Mouse (Mus musculus): ENCODE measurements around the gene Rsph6a. TPM values are rescaled to one million over a fixed set of nuclear protein-coding genes. Genes with fewer than 3 reads are reported as not detected.

Rsph6a gene
- polyA plus RNA-seq, 1 experiment from 2014 or later, result not detected

DNA sequence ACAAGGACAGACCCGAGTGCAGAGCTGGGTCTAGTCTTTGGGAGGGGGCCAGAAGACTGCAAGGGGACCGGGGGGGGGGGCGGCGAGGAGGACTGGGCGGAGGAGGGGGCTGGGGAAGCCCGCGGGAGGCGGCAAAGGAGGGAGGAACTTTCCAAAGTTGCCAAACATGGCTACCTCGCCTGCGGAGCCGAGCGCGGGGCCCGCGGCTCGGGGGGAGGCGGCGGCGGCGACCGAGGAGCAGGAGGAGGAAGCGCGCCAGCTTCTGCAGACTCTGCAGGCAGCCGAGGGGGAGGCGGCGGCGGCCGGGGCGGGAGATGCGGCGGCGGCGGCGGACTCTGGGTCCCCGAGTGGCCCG, 40.0 kb downstream of the Rsph6a start, which contains the start of gene Six5:
TSS of gene Six5 (plus strand) at position 124 of the 355 bp plus-strand sequence.
- Histone ChIP-seq H3K27ac (ENCODE audit: low read depth, low read length) (peak within 1 kb of the TSS; percentile 98), H3K27me3 (ENCODE audit: control insufficient read depth, insufficient read depth, low read length) (peaks cover 6% of the 10 kb centered on the region; the same call in 1 of the 2 replicates), H3K36me3 (ENCODE audit: control insufficient read depth, insufficient read depth, low read length) (0 out of 2 replicates have a peak, but pooled peaks cover 8% of the 10 kb centered on the region), H3K4me1 (ENCODE audit: control insufficient read depth, insufficient read depth, low read length) (peaks cover 37% of the 10 kb centered on the region), H3K4me3 (ENCODE audit: low read depth, low read length) (peak within 1 kb of the TSS; percentile 78), H3K9me3 (replicated peaks; ENCODE audit: control insufficient read depth, low read length) (no peaks in the 10 kb centered on the region), H3K9ac (ENCODE audit: low read depth, low read length) (peak within 1 kb of the TSS; percentile 92), H3K4me2 (peak within 1 kb of the TSS; percentile 96)
- WGBS (ENCODE audit: insufficient replicate concordance), result under 1% methylated on average over 27 of the region's 36 CpGs
- peak; percentile 7; the same call in 1 of the 2 replicates for ATAC-seq (replicated peaks; ENCODE audit: insufficient number of reproducible peaks, low FRiP score, low TSS enrichment)

DNA sequence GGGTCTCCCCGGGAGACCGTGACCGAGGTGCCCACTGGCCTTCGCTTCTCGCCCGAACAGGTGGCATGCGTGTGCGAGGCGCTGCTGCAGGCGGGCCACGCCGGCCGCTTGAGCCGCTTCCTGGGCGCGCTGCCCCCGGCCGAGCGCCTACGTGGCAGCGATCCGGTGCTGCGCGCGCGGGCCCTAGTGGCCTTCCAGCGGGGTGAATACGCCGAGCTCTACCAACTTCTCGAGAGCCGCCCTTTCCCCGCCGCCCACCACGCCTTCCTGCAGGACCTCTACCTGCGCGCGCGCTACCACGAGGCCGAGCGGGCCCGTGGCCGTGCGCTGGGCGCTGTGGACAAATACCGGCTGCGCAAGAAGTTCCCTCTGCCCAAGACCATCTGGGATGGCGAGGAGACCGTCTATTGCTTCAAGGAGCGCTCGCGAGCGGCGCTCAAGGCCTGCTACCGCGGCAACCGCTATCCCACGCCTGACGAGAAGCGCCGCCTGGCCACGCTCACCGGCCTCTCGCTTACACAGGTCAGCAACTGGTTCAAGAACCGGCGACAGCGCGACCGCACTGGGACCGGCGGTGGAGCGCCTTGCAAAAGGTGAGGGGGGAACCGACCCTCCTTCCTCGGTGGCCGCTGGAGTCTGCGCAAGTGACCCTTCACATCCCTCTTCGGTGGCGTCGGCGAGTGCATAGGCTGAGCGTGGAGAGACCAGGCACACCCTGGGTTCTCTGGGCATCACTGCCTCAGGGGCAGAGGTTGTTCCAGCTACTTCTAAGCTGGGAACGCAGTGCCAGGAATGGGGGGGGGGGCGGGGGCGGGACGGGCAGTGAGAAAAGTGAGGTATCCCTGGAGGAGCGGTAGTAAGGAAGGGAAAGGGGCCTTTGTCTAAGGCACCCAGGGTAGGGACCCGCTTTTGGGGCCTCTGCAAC, 40.6 kb downstream of the Rsph6a start:
- WGBS (ENCODE audit: insufficient replicate concordance), result under 1% methylated on average over 84 of the region's 87 CpGs
- peak overlapping the region; percentile 96 for H3K4me2 ChIP-seq
- peaks cover 6% of the 10 kb centered on the region; the same call in 1 of the 2 replicates for H3K27me3 ChIP-seq (ENCODE audit: control insufficient read depth, insufficient read depth, low read length)
- H3K4me1 ChIP-seq (ENCODE audit: control insufficient read depth, insufficient read depth, low read length), result peaks cover 37% of the 10 kb centered on the region
- no peak for ATAC-seq (replicated peaks; ENCODE audit: insufficient number of reproducible peaks, low FRiP score, low TSS enrichment)
- H3K9me3 ChIP-seq (replicated peaks; ENCODE audit: control insufficient read depth, low read length), result no peaks in the 10 kb centered on the region
- 0 out of 2 replicates have a peak, but pooled peaks cover 8% of the 10 kb centered on the region for H3K36me3 ChIP-seq (ENCODE audit: control insufficient read depth, insufficient read depth, low read length)
- H3K4me3 ChIP-seq (ENCODE audit: low read depth, low read length), result peak overlapping the region; percentile 78
- peak overlapping the region; percentile 92 for H3K9ac ChIP-seq (ENCODE audit: low read depth, low read length)
- H3K27ac ChIP-seq (ENCODE audit: low read depth, low read length), result peak overlapping the region; percentile 98

DNA sequence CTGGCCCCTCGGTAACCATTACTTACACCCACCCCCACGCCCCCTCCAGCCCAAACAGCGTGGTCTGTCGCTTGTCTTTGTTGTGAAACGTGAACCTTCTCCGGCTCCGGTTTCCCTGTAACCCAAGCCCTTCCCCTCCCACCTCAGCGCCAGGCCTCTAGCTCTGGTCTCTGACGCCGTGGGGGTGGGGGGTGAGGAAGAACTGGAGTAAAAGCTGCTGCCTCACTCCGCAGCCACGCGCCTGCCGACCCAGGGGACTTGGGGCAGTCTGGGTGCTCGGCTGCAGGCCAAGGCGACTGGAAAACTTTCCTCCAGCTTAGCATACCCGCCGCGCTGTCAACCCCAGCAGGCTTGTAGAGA, 41.2 kb downstream of the Rsph6a start:
- peaks cover 6% of the 10 kb centered on the region; the same call in 1 of the 2 replicates for H3K27me3 ChIP-seq (ENCODE audit: control insufficient read depth, insufficient read depth, low read length)
- under 1% methylated on average over 19 of the region's 19 CpGs for WGBS (ENCODE audit: insufficient replicate concordance)
- no peaks in the 10 kb centered on the region for H3K9me3 ChIP-seq (replicated peaks; ENCODE audit: control insufficient read depth, low read length)
- H3K36me3 ChIP-seq (ENCODE audit: control insufficient read depth, insufficient read depth, low read length), result 0 out of 2 replicates have a peak, but pooled peaks cover 8% of the 10 kb centered on the region
- no peak; the same call in 1 of the 2 replicates for ATAC-seq (replicated peaks; ENCODE audit: insufficient number of reproducible peaks, low FRiP score, low TSS enrichment)
- peak overlapping the region; percentile 78 for H3K4me3 ChIP-seq (ENCODE audit: low read depth, low read length)
- peaks cover 37% of the 10 kb centered on the region for H3K4me1 ChIP-seq (ENCODE audit: control insufficient read depth, insufficient read depth, low read length)
- peak overlapping the region; percentile 96 for H3K4me2 ChIP-seq
- H3K9ac ChIP-seq (ENCODE audit: low read depth, low read length), result peak overlapping the region; percentile 92
- H3K27ac ChIP-seq (ENCODE audit: low read depth, low read length), result peak overlapping the region; percentile 98

DNA sequence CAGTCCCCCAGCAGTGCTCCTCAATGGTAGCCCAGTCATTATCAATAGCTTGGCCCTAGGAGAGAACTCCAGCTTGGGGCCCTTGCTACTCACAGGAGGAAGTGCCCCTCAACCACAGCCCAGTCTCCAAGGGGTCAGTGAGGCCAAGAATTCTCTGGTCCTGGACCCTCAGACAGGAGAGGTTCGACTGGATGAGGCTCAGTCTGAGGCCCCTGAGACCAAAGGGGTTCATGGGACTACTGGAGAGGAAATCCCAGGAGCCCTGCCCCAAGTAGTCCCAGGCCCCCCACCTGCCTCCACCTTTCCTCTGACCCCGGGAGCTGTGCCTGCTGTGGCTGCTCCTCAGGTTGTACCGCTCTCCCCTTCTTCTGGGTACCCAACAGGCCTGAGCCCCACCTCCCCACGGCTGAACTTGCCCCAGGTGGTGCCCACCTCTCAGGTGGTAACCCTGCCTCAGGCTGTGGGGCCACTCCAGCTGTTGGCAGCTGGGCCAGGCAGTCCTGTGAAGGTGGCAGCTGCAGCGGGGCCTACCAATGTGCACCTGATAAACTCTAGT, 42.0 kb downstream of the Rsph6a start:
- Histone ChIP-seq H3K27ac (ENCODE audit: low read depth, low read length) (peak overlapping the region; percentile 98), H3K4me1 (ENCODE audit: control insufficient read depth, insufficient read depth, low read length) (peaks cover 36% of the 10 kb centered on the region), H3K4me2 (peak overlapping the region; percentile 96), H3K9me3 (replicated peaks; ENCODE audit: control insufficient read depth, low read length) (no peaks in the 10 kb centered on the region), H3K36me3 (ENCODE audit: control insufficient read depth, insufficient read depth, low read length) (0 out of 2 replicates have a peak, but pooled peaks cover 8% of the 10 kb centered on the region), H3K4me3 (ENCODE audit: low read depth, low read length) (peak overlapping the region; percentile 78), H3K9ac (ENCODE audit: low read depth, low read length) (peak overlapping the region; percentile 92), H3K27me3 (ENCODE audit: control insufficient read depth, insufficient read depth, low read length) (0 out of 2 replicates have a peak, but pooled peaks cover 1% of the 10 kb centered on the region)
- no peak for ATAC-seq (replicated peaks; ENCODE audit: insufficient number of reproducible peaks, low FRiP score, low TSS enrichment)
- 54% methylated on average over 5 of the region's 5 CpGs for WGBS (ENCODE audit: insufficient replicate concordance)

DNA sequence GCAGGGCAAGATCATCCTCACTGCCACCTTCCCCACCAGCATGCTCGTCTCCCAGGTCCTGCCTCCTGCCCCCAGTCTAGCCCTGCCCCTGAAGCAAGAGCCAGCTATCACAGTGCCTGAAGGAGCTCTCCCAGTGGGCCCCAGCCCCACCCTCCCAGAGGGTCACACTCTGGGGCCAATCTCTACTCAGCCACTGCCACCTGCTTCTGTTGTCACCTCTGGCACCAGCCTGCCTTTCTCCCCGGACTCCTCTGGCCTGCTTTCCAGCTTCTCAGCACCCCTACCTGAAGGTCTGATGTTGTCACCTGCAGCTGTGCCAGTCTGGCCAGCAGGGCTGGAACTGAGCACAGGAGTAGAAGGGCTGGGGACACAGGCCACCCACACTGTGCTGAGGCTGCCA, 42.7 kb downstream of the Rsph6a start:
- Histone ChIP-seq H3K4me1 (ENCODE audit: control insufficient read depth, insufficient read depth, low read length) (peaks cover 29% of the 10 kb centered on the region), H3K4me3 (ENCODE audit: low read depth, low read length) (no peak overlapping the region), H3K27ac (ENCODE audit: low read depth, low read length) (no peak overlapping the region), H3K9ac (ENCODE audit: low read depth, low read length) (no peak overlapping the region), H3K36me3 (ENCODE audit: control insufficient read depth, insufficient read depth, low read length) (0 out of 2 replicates have a peak, but pooled peaks cover 8% of the 10 kb centered on the region), H3K27me3 (ENCODE audit: control insufficient read depth, insufficient read depth, low read length) (no peaks in the 10 kb centered on the region), H3K9me3 (replicated peaks; ENCODE audit: control insufficient read depth, low read length) (no peaks in the 10 kb centered on the region), H3K4me2 (no peak overlapping the region)
- no peak for ATAC-seq (replicated peaks; ENCODE audit: insufficient number of reproducible peaks, low FRiP score, low TSS enrichment)
- WGBS (ENCODE audit: insufficient replicate concordance), result 32% methylated on average over 2 of the region's 2 CpGs

DNA sequence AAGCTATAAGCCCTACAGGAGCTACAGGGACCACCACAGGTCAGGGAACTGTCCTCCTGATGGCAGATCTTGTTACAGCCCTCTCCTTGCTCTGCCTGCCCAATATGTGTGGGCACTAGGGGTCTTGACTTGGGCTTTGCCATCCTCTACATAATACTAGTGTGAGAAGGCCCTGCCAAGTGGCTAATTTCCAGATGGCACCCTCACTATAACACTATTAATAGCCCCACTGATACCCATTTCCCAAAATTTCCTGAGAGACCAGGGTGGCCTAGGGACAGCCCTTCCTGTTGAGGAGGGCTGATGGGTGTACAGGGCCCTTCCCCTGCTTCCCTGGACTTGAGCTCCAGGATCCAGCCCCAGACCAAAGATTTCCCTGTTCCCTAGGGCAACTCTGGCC, 43.4 kb downstream of the Rsph6a start:
- Histone ChIP-seq H3K9ac (ENCODE audit: low read depth, low read length) (no peak overlapping the region), H3K27ac (ENCODE audit: low read depth, low read length) (no peak overlapping the region), H3K27me3 (ENCODE audit: control insufficient read depth, insufficient read depth, low read length) (no peaks in the 10 kb centered on the region), H3K9me3 (replicated peaks; ENCODE audit: control insufficient read depth, low read length) (peaks cover 2% of the 10 kb centered on the region), H3K4me1 (ENCODE audit: control insufficient read depth, insufficient read depth, low read length) (peaks cover 23% of the 10 kb centered on the region), H3K36me3 (ENCODE audit: control insufficient read depth, insufficient read depth, low read length) (0 out of 2 replicates have a peak, but pooled peaks cover 8% of the 10 kb centered on the region), H3K4me3 (ENCODE audit: low read depth, low read length) (no peak overlapping the region), H3K4me2 (no peak overlapping the region)
- no peak for ATAC-seq (replicated peaks; ENCODE audit: insufficient number of reproducible peaks, low FRiP score, low TSS enrichment)

DNA sequence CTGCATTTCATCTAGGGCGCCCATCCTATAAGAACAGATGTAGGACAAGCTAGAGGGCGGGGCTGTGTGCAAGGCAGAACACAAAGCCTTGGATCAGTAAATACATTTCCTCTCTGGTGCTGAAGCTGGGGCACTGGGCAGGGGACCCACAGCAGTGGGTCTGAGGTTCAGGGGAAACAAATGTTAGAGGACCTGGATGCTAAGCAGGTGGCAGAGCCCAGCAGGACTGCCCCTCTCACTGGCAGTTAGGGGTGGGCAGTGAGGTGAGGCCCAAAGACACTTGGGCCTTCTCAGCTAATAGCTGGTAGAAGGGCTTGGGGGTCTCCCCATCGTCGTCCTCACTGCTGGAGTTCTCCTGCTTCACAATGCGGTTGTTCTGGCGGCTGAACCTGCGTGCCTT, 44.3 kb downstream of the Rsph6a start:
- Histone ChIP-seq H3K4me1 (ENCODE audit: control insufficient read depth, insufficient read depth, low read length) (peaks cover 19% of the 10 kb centered on the region), H3K36me3 (ENCODE audit: control insufficient read depth, insufficient read depth, low read length) (0 out of 2 replicates have a peak, but pooled peaks cover 8% of the 10 kb centered on the region), H3K27ac (ENCODE audit: low read depth, low read length) (no peak overlapping the region), H3K4me2 (no peak overlapping the region), H3K4me3 (ENCODE audit: low read depth, low read length) (no peak overlapping the region), H3K9me3 (replicated peaks; ENCODE audit: control insufficient read depth, low read length) (peaks cover 7% of the 10 kb centered on the region), H3K9ac (ENCODE audit: low read depth, low read length) (no peak overlapping the region), H3K27me3 (ENCODE audit: control insufficient read depth, insufficient read depth, low read length) (no peaks in the 10 kb centered on the region)
- ATAC-seq (replicated peaks; ENCODE audit: insufficient number of reproducible peaks, low FRiP score, low TSS enrichment), result no peak
- WGBS (ENCODE audit: insufficient replicate concordance), result 72% methylated on average over 7 of the region's 7 CpGs

DNA sequence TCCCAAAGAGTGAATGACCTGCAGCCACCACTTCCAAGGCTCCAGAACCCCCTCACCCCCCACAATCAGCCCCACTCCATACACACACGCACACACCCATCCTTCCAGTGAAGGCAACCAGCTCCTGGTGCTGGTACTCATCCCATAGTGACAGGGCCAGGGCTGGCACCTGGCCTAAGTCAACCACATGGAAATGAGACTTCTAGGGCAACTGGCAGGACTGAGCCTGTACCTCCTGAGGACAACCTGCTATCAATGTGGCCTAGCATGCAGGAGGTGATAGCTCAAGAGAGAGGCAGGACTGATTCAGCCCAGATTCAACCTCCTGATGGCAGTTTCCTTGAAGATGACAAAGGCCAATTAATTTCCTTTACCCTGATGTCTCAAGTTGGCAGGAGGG, 45.8 kb downstream of the Rsph6a start:
- Histone ChIP-seq H3K4me2 (no peak overlapping the region), H3K4me3 (ENCODE audit: low read depth, low read length) (no peak overlapping the region), H3K4me1 (ENCODE audit: control insufficient read depth, insufficient read depth, low read length) (peaks cover 19% of the 10 kb centered on the region), H3K36me3 (ENCODE audit: control insufficient read depth, insufficient read depth, low read length) (0 out of 2 replicates have a peak, but pooled peaks cover 8% of the 10 kb centered on the region), H3K27ac (ENCODE audit: low read depth, low read length) (no peak overlapping the region), H3K9me3 (replicated peaks; ENCODE audit: control insufficient read depth, low read length) (peaks cover 7% of the 10 kb centered on the region), H3K9ac (ENCODE audit: low read depth, low read length) (no peak overlapping the region), H3K27me3 (ENCODE audit: control insufficient read depth, insufficient read depth, low read length) (no peaks in the 10 kb centered on the region)
- WGBS (ENCODE audit: insufficient replicate concordance), result 65% methylated on average over 1 of the region's 1 CpGs
- ATAC-seq (replicated peaks; ENCODE audit: insufficient number of reproducible peaks, low FRiP score, low TSS enrichment), result no peak

All from heart, embryonic 11.5 days (tissue).